Mouse (Mus musculus): ENCODE measurements around the gene Daam1. TPM values are rescaled to one million over a fixed set of nuclear protein-coding genes. Genes with fewer than 3 reads are reported as not detected.

Daam1 gene
- total RNA-seq, 2 experiments from 2014 or later: 70.7 to 86.4 TPM

GRCm38 (mm10) chr12:71919962-71920361 is 89.1 kb downstream of the Daam1 start:
- DNase-seq: no peak
- intact Hi-C loops (cut with DNase I): no loop called here

GRCm38 (mm10) chr12:71922827-71923381 is 92.0 kb downstream of the Daam1 start:
- DNase-seq: no peak
- intact Hi-C loops (cut with DNase I): no loop called here

- DNase-seq: no peak
- intact Hi-C loops (cut with DNase I): no loop called here
Observed at GRCm38 (mm10) chr12:71924978-71925529, 94.2 kb downstream of the Daam1 start.

GRCm38 (mm10) chr12:71925990-71926700 is 95.3 kb downstream of the Daam1 start:
- no peak for DNase-seq
- intact Hi-C loops (cut with DNase I): no loop called here

- DNase-seq: no peak
- intact Hi-C loops (cut with DNase I): no loop called here
Observed at GRCm38 (mm10) chr12:71928092-71928491, 97.2 kb downstream of the Daam1 start.

GRCm38 (mm10) chr12:71929876-71930275 is 99.0 kb downstream of the Daam1 start:
- DNase-seq: no peak
- intact Hi-C loops (cut with DNase I): no loop called here

- no peak for DNase-seq
- intact Hi-C loops (cut with DNase I): no loop called here
Observed at GRCm38 (mm10) chr12:71932433-71933386, 101.8 kb downstream of the Daam1 start.

- peak in 1 of 2 experiments; percentile 40 for DNase-seq
- intact Hi-C loops (cut with DNase I): no loop called here
Observed at GRCm38 (mm10) chr12:71933989-71934645, 103.2 kb downstream of the Daam1 start.

- peak; percentile 74 to 76 for DNase-seq
- intact Hi-C loops (cut with DNase I): loop anchor here (2.0 kb wide), 1 partner anchor 50 kb away; no protein-coding TSS in a partner anchor
Observed at GRCm38 (mm10) chr12:71936636-71937035, 105.8 kb downstream of the Daam1 start.

GRCm38 (mm10) chr12:71938513-71938912 is 107.6 kb downstream of the Daam1 start:
- peak; percentile 48 to 72 for DNase-seq
- intact Hi-C loops (cut with DNase I): loop anchor here (2.0 kb wide), 2 partner anchors 42 to 108 kb away; partner anchors contain the start of gene Daam1

- no peak for DNase-seq
- intact Hi-C loops (cut with DNase I): no loop called here
Observed at GRCm38 (mm10) chr12:71941290-71941689, 110.4 kb downstream of the Daam1 start.

GRCm38 (mm10) chr12:71943112-71943511 is 112.2 kb downstream of the Daam1 start:
- no peak for DNase-seq
- intact Hi-C loops (cut with DNase I): no loop called here

- no peak for DNase-seq
- intact Hi-C loops (cut with DNase I): no loop called here
Observed at GRCm38 (mm10) chr12:71943646-71944045, 112.8 kb downstream of the Daam1 start.

GRCm38 (mm10) chr12:71945844-71946243 is 115.0 kb downstream of the Daam1 start:
- DNase-seq: no peak
- intact Hi-C loops (cut with DNase I): no loop called here

GRCm38 (mm10) chr12:71946448-71946847 is 115.6 kb downstream of the Daam1 start:
- intact Hi-C loops (cut with DNase I): no loop called here

GRCm38 (mm10) chr12:71948972-71949371 is 118.1 kb downstream of the Daam1 start:
- intact Hi-C loops (cut with DNase I): no loop called here
- DNase-seq: no peak

More at GRCm38 (mm10) chr12:71946448-71946847, 115.6 kb downstream of the Daam1 start:
- no peak for DNase-seq

- intact Hi-C loops (cut with DNase I): no loop called here
- DNase-seq: no peak
Observed at GRCm38 (mm10) chr12:71949606-71950005, 118.7 kb downstream of the Daam1 start.

- intact Hi-C loops (cut with DNase I): no loop called here
- DNase-seq: no peak
Observed at GRCm38 (mm10) chr12:71950095-71950877, 119.4 kb downstream of the Daam1 start.

- intact Hi-C loops (cut with DNase I): no loop called here
- peak in 1 of 2 experiments; percentile 46 for DNase-seq
Observed at GRCm38 (mm10) chr12:71954180-71954935, 123.5 kb downstream of the Daam1 start.

Measured in heart, postnatal 10 days (tissue).